12 mouse cellular contexts compared by ENCODE assay signal in the genomic region with DNA sequence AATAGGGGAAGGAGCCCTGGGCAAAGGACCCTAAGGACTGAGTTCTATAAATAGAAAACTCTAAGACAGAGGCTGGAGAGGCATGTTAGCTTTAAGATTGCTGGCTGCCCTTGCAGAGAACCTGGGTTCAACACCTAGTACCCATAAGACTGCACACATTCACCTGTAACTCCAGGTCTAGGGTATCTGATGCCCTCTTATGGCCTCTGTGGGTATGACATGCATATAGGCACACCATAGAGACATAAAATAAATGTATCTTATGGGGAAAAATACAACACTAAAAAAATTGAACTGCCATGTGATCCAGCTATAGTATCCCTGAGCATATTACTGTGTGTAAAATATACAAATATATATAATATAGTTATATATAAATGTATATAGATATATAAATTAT. TPM values are rescaled to one million over a fixed set of nuclear protein-coding genes. Genes with fewer than 3 reads are reported as not detected.
DNase-seq lines count a peak whose midpoint lies in the region; ATAC-seq and TF ChIP-seq lines count a peak whose summit lies in the region.
"Had no signal": no experiment of that assay in that cellular context is flagged by ENCODE, and none has a peak within 500 bp of the region (broad histone marks: within the 10 kb centered on the region; RNA-seq: fewer than 3 reads in every experiment).

No protein-coding gene starts in this region.

- intact Hi-C loops in left cerebral cortex, adult 2 months (cut with DNase I): no loop called here
- intact Hi-C loops in left cerebral cortex, postnatal 14 days (cut with DNase I): no loop called here

- TF ChIP-seq CTCF in left cerebral cortex, adult 2 months (IDR thresholded peaks at IDR 0.05): peak; percentile 22; the same call in 1 of the 2 replicates

- ATAC-seq in common myeloid progenitor, adult 5-6 weeks (replicated peaks; ENCODE audit: low read depth, poor library complexity, severe bottlenecking): 0 out of 2 replicates have a peak, but pooled peaks have one; percentile 68
- ATAC-seq: intestine, embryonic 15.5 days had no signal

- DNase-seq in cerebellum, postnatal 10 days: peak; percentile 5 to 12
- DNase-seq in cerebellum, postnatal 36 days: no peak
- no peak for DNase-seq in left cerebral cortex, adult 2 months (ENCODE audit: extremely low spot score in 1 of 2, low spot score in 2 of 2)
- no peak for DNase-seq in left cerebral cortex, postnatal 14 days (ENCODE audit: low spot score in 2 of 2)
- DNase-seq in CD4-positive helper T cell, adult 2 months (ENCODE audit: low read depth, low spot score): peak; percentile 27
- no peak for DNase-seq in ovary, postnatal 14 days (ENCODE audit: low spot score)
- no peak for DNase-seq in kidney, postnatal 14 days
- DNase-seq: cerebellum, adult 11 months; liver had no signal

- no peak overlapping the region for H3K27ac ChIP-seq in left cerebral cortex, adult 2 months
- H3K27ac ChIP-seq: heart, embryonic 13.5 days; intestine, embryonic 15.5 days had no signal

- H3K4me3 ChIP-seq in left cerebral cortex, adult 2 months: no peak overlapping the region
- H3K4me3 ChIP-seq: heart, embryonic 13.5 days; intestine, embryonic 15.5 days had no signal

RNA-seq across cellular contexts. Expression of a gene that starts 18.3 kb away (rescaled TPM):
- total RNA-seq in left cerebral cortex, adult 2 months (2021): 10 to 100 TPM; 10.5 to 11.7 TPM
- total RNA-seq in left cerebral cortex, postnatal 14 days (2021): 1 to 10 TPM; 8.7 to 9.7 TPM
- 9.8 and 12.5 TPM in 2 replicates for total RNA-seq in common myeloid progenitor, adult 5-6 weeks (2017)

Comparison
In these comparisons a context has a peak if more than half of its experiments do, and no peak if none do; other contexts are left out.
1. DNase-seq: peak in cerebellum, postnatal 10 days (2 of 2) and CD4-positive helper T cell, adult 2 months (single experiment); none in cerebellum, postnatal 36 days (0 of 2), left cerebral cortex, adult 2 months (0 of 2), left cerebral cortex, postnatal 14 days (0 of 2), ovary, postnatal 14 days (single experiment) and kidney, postnatal 14 days (single experiment).